Comparison of ENCODE assay signal across 11 mouse cellular contexts in genomic region chr8:34472846-34473245, GRCm38 (mm10).
A peak's percentile ranks its signal among the peaks of the same experiment; 100 is the strongest.
DNase-seq lines count a peak whose midpoint lies in the region; ATAC-seq and TF ChIP-seq lines count a peak whose summit lies in the region.
"Had no signal": no experiment of that assay in that cellular context is flagged by ENCODE, and none has a peak within 500 bp of the region (broad histone marks: within the 10 kb centered on the region; RNA-seq: fewer than 3 reads in every experiment).

No protein-coding gene starts in this region.

- peak; percentile 59 for DNase-seq in hindbrain, postnatal 0 days (ENCODE audit: low spot score)
- no peak for DNase-seq in hindbrain, embryonic 11.5 days (ENCODE audit: low spot score)
- peak; percentile 71 for DNase-seq in brain, adult 2 months (ENCODE audit: low read depth, low spot score)
- no peak for DNase-seq in frontal cortex, postnatal 25 days (ENCODE audit: low spot score in 2 of 2)
- DNase-seq: kidney, postnatal 25 days; thymus, postnatal 14 days had no signal

- ATAC-seq in hindbrain, postnatal 0 days = peak; percentile 83
- ATAC-seq in hindbrain, embryonic 11.5 days (ENCODE audit: low FRiP score) = no peak
- ATAC-seq in embryonic facial prominence, embryonic 13.5 days (ENCODE audit: insufficient number of reproducible peaks, insufficient read depth, low FRiP score, low TSS enrichment, low read depth) = 0 out of 2 replicates have a peak, but pooled peaks have one; percentile 20
- ATAC-seq in midbrain, embryonic 13.5 days = peak; percentile 90
- no peak for ATAC-seq in activated CD4-positive, CD25-positive, alpha-beta regulatory T cell, adult 4 months

- no peak overlapping the region for H3K4me2 ChIP-seq in hindbrain, postnatal 0 days (ENCODE audit: low read depth, low read length)
- no peak overlapping the region for H3K4me2 ChIP-seq in hindbrain, embryonic 11.5 days (replicated peaks; ENCODE audit: low read depth, low read length)
- peak overlapping the region; percentile 16; the same call in 1 of the 2 replicates for H3K4me2 ChIP-seq in embryonic facial prominence, embryonic 13.5 days
- H3K4me2 ChIP-seq in midbrain, embryonic 13.5 days (replicated peaks) = peak overlapping the region; percentile 21; the same call in 1 of the 2 replicates
- H3K4me2 ChIP-seq: lung, embryonic 15.5 days had no signal

- H3K9me3 ChIP-seq in hindbrain, postnatal 0 days (ENCODE audit: low read length) = no peaks in the 10 kb centered on the region
- H3K9me3 ChIP-seq in hindbrain, embryonic 11.5 days (ENCODE audit: control insufficient read depth, low read length) = no peaks in the 10 kb centered on the region
- H3K9me3 ChIP-seq in embryonic facial prominence, embryonic 13.5 days = no peaks in the 10 kb centered on the region
- H3K9me3 ChIP-seq in midbrain, embryonic 13.5 days = no peaks in the 10 kb centered on the region
- H3K9me3 ChIP-seq: limb, embryonic 10.5 days; lung, embryonic 15.5 days had no signal

- WGBS in hindbrain, postnatal 0 days = 32% methylated on average over 6 of the region's 6 CpGs
- WGBS in hindbrain, embryonic 11.5 days = 46% methylated on average over 6 of the region's 6 CpGs
- 27% methylated on average over 6 of the region's 6 CpGs for WGBS in embryonic facial prominence, embryonic 13.5 days
- WGBS in midbrain, embryonic 13.5 days = 14% methylated on average over 6 of the region's 6 CpGs

- no peak overlapping the region for H3K4me3 ChIP-seq in hindbrain, postnatal 0 days (ENCODE audit: low read length)
- no peak overlapping the region for H3K4me3 ChIP-seq in hindbrain, embryonic 11.5 days (ENCODE audit: low read depth, low read length)
- H3K4me3 ChIP-seq in embryonic facial prominence, embryonic 13.5 days = no peak overlapping the region
- H3K4me3 ChIP-seq in midbrain, embryonic 13.5 days (replicated peaks) = no peak overlapping the region
- H3K4me3 ChIP-seq: limb, embryonic 10.5 days; lung, embryonic 15.5 days had no signal

- H3K36me3 ChIP-seq in hindbrain, postnatal 0 days (ENCODE audit: insufficient read depth, low read length) = no peaks in the 10 kb centered on the region
- no peaks in the 10 kb centered on the region for H3K36me3 ChIP-seq in hindbrain, embryonic 11.5 days (ENCODE audit: control insufficient read depth, insufficient read depth, low read length)
- H3K36me3 ChIP-seq in embryonic facial prominence, embryonic 13.5 days = no peaks in the 10 kb centered on the region
- H3K36me3 ChIP-seq in midbrain, embryonic 13.5 days = no peaks in the 10 kb centered on the region
- H3K36me3 ChIP-seq: limb, embryonic 10.5 days; lung, embryonic 15.5 days had no signal

- H3K9ac ChIP-seq in hindbrain, postnatal 0 days (replicated peaks; ENCODE audit: low read length) = no peak overlapping the region
- no peak overlapping the region for H3K9ac ChIP-seq in hindbrain, embryonic 11.5 days (ENCODE audit: low read depth, low read length)
- H3K9ac ChIP-seq in embryonic facial prominence, embryonic 13.5 days = no peak overlapping the region
- H3K9ac ChIP-seq in midbrain, embryonic 13.5 days (replicated peaks) = no peak overlapping the region
- H3K9ac ChIP-seq: lung, embryonic 15.5 days had no signal

- H3K27ac ChIP-seq in hindbrain, postnatal 0 days = no peak overlapping the region; the same call in 1 of the 2 replicates
- H3K27ac ChIP-seq in hindbrain, embryonic 11.5 days (ENCODE audit: low read depth, low read length) = no peak overlapping the region
- H3K27ac ChIP-seq in embryonic facial prominence, embryonic 13.5 days = no peak overlapping the region
- peak overlapping the region; percentile 55 for H3K27ac ChIP-seq in midbrain, embryonic 13.5 days
- H3K27ac ChIP-seq: limb, embryonic 10.5 days; lung, embryonic 15.5 days had no signal

- no peaks in the 10 kb centered on the region for H3K27me3 ChIP-seq in hindbrain, postnatal 0 days (ENCODE audit: insufficient read depth, low read length)
- H3K27me3 ChIP-seq in hindbrain, embryonic 11.5 days (ENCODE audit: control insufficient read depth, insufficient read depth, low read length) = no peaks in the 10 kb centered on the region
- no peaks in the 10 kb centered on the region for H3K27me3 ChIP-seq in embryonic facial prominence, embryonic 13.5 days
- H3K27me3 ChIP-seq in midbrain, embryonic 13.5 days = 0 out of 2 replicates have a peak, but pooled peaks cover 5% of the 10 kb centered on the region
- H3K27me3 ChIP-seq: lung, embryonic 15.5 days had no signal

- TF ChIP-seq CTCF in hindbrain, postnatal 0 days (IDR thresholded peaks at IDR 0.05; ENCODE audit: low read depth) = no peak

- peaks cover 8% of the 10 kb centered on the region; the same call in 1 of the 2 replicates for H3K4me1 ChIP-seq in hindbrain, postnatal 0 days (ENCODE audit: insufficient read depth, low read length)
- 0 out of 2 replicates have a peak, but pooled peaks cover 2% of the 10 kb centered on the region for H3K4me1 ChIP-seq in hindbrain, embryonic 11.5 days (replicated peaks; ENCODE audit: control insufficient read depth, insufficient read depth, low read length)
- H3K4me1 ChIP-seq in embryonic facial prominence, embryonic 13.5 days = peaks cover 6% of the 10 kb centered on the region
- peaks cover 31% of the 10 kb centered on the region for H3K4me1 ChIP-seq in midbrain, embryonic 13.5 days (replicated peaks)

Comparison
In these comparisons a context has a peak if more than half of its experiments do, and no peak if none do; other contexts are left out.
1. ATAC-seq: peak in hindbrain, postnatal 0 days (single experiment), embryonic facial prominence, embryonic 13.5 days (single experiment) and midbrain, embryonic 13.5 days (single experiment); none in hindbrain, embryonic 11.5 days (single experiment) and activated CD4-positive, CD25-positive, alpha-beta regulatory T cell, adult 4 months (single experiment).
2. DNase-seq: peak in hindbrain, postnatal 0 days (single experiment) and brain, adult 2 months (single experiment); none in hindbrain, embryonic 11.5 days (single experiment) and frontal cortex, postnatal 25 days (0 of 2).
3. H3K4me2 ChIP-seq: peak in embryonic facial prominence, embryonic 13.5 days (single experiment) and midbrain, embryonic 13.5 days (single experiment); none in hindbrain, postnatal 0 days (single experiment) and hindbrain, embryonic 11.5 days (single experiment).